Mouse (Mus musculus) left cerebral cortex, postnatal 14 days (tissue): ENCODE measurements at regions not wholly inside any gene's neighbourhood (a gene's known extent, or its start where the extent isn't known, plus 50 kb on each side); places are given as distances from the start of the nearest gene placed in this dataset.
A peak's percentile ranks its signal among the peaks of the same experiment; 100 is the strongest.

ENCODE experiments used
- DNase-seq, 2 experiments: peaks; one replicate each; pipeline ENCODE4 v3.0.0; 2021 to 2022; ENCODE audit warnings: low spot score in 2 of 2, mixed read lengths in 1 of 2
- intact Hi-C: fragments of 180-260 bp; cut with DNase I; formaldehyde crosslinking; loops from one replicate; pipeline ENCODE4 v1.15.1; 2025

DNA sequence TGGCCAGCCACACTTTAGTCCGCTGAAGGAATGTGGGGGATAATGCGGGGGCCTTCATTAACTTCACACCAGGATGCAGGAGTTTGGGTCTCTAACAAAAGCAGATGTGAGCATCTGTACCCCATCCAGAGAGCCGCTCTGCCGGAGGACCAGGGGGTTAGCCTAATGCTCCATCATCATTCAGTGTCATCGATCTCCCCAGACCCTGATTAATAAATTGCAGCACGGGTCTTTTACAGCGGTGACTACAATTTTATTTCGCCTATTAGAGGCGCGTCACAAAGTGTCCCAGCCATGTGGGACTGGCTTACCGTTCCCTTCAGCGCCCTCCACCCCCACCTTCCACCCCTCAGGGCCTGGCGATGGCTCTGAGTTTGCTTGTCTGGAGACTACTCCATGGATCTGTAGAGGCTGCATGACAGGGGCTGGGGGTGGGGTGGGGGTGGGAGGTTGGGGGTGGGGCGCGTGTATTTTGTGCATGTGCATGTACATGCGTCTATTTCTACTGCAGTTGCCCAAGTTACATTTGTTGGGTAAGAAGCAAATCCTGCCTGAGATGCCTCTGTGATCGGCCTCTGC, 1560.8 kb upstream of the Gulo start:
- intact Hi-C loops = no loop called here
- no peak for DNase-seq

DNA sequence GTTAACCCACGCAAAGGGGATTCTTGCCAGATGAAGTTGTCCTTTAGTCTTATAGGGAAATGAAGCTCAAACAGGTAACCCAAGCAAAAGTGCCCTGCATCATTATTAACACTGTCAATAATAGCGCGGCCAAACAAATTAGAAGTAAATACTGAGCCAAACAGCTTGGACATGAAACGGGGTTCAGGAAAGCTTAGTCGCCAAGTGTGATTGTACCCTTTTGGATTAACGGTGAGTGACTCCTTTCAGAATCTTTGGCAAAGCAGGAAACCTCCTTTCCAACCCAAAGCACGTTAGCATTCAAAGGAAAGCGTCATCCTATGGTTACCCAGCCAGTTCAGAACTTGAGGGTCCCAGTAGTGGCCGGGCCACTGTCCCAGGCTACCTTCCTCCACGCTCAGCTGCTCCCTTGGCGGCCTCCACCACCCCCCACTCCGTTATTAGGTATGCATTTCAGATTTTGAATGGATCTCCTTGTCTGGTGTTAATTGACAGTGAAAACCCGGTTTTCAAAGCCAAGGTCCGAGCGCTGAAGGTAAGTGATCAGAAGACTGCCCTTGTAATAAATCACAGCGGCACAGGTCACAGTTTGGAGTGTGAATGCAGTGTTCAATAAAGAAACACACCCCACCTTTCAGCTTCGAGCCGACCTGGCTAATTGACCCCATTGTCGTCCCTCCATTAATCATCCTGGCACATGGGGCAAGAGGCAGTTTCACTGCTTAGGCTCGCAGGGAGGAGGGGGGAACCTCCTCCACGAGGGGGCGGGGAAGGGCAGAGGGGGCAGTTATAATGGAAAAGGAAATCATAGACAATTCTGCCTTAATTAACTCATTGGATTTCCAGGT, 1560.1 kb upstream of the Gulo start:
- DNase-seq = no peak
- intact Hi-C loops = no loop called here

DNA sequence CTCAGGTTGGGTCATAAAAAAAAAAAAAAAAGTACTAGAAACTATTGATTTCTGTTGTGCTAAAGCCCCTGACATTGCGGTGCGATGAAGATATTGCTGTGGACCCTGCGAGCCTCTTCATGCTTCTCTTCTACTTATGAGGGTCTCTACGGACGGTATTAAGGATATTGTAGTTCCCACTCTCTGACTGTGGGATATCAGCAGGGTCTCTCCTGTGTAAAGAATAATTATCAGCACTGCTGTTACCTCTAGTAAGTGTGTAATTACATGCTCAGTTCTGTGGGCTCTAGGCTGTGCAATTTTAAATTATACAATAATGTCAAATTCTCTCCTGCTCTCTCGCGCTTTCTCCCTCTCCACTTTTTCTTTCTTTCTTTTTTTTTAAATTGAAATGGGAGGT, 1545.9 kb upstream of the Gulo start:
- DNase-seq = no peak
- intact Hi-C loops = no loop called here

DNA sequence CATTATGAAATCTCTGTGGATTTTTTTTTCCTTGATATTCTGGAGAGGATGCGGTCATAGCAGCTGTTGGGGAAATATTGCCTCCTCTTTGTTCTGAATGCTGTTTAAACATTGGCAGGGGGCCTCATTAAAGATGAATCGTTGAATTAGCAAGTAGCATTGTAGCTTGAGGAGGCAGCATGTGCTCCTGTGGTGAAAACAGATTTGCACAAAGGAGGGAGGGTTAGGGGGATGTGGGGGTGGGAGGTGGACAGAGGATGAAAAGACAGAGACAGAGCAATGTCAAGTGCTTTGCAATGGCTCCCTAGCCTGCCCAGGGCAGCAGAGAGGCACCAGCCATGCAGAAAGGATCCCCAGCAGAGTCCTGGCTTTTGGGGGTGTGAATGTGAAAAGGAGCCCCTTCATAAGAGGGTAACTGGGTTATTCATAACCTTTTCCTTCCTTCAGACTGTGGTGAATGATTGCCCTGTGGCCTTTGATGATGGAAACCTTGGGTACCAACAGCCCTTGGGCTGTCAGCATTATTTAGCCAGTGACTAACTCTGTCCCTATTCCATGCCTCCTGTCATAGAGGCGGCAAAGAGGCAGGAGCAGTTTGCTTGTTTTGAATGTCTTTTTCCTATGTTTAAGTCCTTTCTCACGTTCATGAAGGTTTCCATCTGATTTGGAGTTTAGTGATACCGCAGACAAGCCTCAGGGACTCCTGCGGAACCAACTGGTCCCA, 1541.6 kb upstream of the Gulo start:
- no peak for DNase-seq

DNA sequence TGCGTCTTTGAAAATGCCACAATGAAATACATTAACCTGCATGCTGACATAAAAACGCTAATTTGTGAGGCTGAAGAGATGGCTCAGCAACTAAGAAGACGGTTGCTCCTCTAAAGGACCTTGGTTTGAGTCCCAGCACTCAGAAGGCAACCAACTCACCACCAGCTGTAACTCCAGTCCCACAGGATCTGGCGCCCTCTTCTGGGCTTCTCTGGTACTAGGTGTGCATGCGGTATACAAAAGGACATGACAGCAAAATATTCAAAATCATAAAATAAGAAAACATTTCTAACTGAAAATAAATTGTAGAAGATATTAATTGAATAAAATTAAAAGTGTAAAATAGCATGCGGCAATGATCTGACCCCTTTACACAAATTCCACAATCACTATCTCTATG, 1539.7 kb upstream of the Gulo start:
- no peak for DNase-seq
- intact Hi-C loops = no loop called here

More for the DNA sequence above, 1541.6 kb upstream of the Gulo start:
- intact Hi-C loops = no loop called here

DNA sequence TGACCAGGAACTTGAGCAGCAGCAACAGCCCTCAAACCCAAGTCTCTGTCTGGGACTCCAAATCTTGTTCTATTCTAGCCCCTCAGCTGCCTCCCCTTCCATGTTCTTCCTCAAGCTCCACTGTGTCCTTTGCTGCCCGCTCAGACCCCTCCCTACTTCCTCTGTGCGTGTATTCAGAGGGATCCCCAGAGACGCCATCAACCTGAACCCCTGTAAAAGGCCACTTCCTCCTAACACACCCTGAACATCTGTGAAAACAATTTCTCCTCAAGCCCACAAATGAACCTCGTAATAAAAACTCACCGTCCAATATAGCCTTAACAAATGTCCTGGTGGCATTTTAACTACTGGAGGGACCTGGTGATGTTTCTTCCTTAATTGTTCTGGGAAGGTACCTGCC, 1536.0 kb upstream of the Gulo start:
- intact Hi-C loops = no loop called here
- no peak for DNase-seq

DNA sequence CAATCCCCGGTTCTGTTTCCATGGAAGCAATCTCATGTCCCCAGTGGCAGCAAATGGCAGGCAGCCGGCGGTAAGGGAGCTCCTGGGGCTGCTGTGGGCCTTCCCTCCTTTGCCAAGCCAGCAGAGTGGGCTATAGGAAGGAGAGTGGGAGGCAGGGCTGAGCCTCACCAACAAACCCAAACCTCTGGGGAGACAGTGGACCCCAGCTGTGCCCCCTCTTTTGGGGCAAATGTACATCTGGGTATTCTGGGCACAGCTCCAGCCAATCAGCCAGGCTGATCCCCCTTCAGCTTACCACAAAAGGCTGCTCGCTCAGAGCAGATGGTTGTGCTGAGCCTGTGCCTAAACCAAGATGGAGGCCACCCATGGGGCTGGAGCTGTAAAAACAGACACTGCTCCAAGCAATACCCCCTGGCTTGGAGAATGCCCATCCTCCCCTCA, 1532.3 kb upstream of the Gulo start:
- intact Hi-C loops = no loop called here
- DNase-seq = peak; percentile 7 to 49

DNA sequence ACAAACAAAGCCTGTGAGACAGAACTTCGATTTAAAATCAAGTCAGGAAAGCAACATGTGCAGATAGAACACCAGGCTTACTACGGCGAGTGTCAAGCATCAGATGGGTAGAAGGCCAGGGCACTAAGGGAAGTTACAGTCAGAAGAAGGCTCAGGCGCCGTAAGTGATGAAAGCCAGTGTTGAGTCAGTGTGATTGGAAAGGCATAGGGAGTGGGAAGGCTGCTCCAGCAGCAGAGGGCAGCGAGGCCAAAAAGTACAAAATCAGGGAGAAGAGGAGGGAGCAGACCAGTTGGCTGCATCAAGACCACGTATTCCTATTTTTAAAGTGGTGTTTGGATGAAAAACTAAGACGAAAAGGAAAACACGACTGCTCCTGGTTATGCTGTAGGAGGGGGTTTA, 1529.7 kb upstream of the Gulo start:
- no peak for DNase-seq
- intact Hi-C loops = no loop called here

DNA sequence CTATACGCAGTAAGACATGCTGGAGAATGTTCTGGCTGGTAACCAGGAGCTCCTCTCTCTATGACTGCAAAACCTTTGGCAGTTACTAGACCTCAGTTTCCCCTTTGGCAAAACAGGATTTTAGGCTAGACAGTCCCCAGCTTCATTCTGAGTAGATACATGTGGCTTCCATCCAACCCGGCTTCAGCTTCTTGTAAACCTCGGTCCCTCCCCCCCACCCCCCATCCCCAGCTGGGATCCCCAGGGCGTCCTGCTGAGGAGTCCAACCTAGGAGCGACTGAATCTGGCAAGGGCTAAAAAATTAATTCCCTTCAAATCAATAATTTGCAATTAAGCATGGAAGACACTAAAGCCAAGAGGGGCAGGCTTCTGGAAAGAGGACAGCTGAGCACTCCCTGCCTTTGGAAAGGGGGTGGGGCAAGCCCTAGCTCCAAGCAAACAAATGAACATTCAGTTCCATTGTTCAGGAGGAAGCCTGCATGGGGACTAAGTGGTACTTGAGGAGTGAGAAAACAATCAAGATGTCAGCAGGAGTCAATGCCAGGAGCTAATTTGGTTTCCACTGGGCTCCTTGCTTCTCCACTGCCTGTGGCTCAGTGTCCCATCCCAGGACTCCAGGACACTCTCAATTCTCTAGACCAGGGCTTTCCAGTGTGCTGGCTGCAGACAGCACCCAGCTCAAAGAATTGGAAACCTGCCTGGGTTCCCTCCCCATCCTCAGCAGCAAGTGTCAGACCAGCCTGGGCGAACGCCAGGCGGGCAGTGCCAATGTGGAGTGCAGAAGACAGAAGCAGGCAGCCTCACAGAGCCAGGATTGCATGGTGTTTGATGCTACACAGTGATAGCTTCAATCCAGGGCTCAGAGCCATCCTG, 1528.0 kb upstream of the Gulo start:
- intact Hi-C loops = no loop called here

DNA sequence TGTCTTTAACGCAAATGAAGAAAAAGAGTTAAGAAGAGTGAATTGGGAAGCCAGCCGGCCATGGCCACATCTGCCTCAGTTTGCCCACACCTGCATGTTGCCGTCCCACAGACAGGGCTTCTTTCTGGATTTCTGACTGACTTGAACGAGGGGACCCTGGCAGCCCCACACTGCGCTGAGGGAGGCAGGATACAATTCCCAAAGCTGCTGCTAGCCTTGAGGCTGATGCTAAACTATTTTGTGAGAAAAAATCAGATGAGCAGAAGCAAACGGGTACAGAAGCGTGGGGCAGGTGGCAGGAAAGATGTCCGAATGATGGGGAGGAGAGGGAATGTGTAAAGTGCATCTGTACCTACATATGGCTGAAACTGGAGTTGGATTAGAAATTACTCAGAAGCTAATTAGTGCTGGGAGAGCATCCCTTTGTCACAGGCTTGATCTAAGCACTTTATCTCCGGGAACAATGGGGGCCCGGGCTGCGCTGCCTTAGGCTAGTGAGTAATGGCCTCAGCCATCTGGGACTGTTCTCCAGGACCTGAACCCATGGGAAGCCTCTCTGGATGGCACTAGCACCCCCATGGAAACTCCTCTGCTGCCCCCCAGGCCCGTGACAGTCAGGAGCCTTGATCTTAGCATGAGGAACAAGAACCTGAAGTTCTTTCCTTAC, 1497.9 kb upstream of the Gulo start:
- no peak for DNase-seq
- intact Hi-C loops = no loop called here

More for the DNA sequence above, 1528.0 kb upstream of the Gulo start:
- DNase-seq = peak; percentile 64

DNA sequence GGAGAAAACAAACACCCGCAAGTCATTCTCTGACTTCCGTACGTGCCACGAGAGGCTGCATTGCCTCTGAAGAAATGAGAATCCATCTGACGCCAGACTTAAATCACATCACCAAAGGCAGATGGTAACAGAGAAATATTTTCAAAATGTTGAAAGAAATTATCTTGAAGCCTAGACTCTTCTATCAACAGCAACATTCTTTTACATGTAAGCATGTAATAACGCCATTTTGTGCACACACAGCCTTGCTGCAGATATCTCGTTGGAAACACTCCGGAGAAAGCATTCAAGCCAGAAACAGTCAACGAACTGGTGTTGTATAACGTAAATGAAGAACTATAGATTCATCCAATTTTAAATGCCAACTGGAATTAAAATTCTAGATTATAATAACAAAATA, 1483.1 kb upstream of the Gulo start:
- intact Hi-C loops = no loop called here
- DNase-seq = no peak

DNA sequence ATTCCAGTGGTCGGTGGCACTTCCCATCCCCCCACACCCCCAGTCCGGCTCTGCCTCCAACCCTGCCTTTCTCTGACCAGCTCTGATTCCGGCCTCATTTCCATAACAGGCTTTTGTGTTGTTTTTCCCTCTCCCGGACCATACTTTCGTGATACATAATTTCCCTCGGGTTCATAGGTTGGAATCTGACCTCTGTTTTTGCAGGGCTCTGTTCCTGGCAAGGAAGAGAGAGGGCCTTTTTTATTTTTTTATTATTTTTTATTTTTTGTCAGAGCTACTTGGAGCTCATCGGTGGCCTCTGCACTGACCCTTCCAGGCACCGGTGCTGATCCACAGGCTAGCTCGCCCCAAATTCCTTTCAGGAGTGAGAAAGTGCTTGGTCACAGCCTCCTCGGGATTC, 1477.7 kb upstream of the Gulo start:
- DNase-seq = no peak
- intact Hi-C loops = no loop called here

DNA sequence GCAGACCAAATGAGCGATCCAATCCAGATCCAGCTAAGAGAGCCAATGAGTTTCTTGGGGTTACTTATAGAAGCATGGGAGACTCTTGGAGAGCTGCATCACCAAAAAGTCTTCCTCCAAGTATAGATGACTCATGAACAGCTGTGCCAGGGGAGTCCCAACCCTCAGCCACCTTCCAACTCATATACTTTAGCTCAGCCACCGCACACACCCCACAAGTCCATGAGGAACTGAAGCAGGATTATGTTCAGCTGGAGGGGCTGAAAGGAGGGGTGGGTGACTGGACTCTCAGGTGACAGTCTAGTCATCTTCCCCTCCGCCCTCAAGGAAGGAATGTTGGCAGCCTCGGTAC, 1476.4 kb upstream of the Gulo start:
- intact Hi-C loops = no loop called here
- no peak for DNase-seq

DNA sequence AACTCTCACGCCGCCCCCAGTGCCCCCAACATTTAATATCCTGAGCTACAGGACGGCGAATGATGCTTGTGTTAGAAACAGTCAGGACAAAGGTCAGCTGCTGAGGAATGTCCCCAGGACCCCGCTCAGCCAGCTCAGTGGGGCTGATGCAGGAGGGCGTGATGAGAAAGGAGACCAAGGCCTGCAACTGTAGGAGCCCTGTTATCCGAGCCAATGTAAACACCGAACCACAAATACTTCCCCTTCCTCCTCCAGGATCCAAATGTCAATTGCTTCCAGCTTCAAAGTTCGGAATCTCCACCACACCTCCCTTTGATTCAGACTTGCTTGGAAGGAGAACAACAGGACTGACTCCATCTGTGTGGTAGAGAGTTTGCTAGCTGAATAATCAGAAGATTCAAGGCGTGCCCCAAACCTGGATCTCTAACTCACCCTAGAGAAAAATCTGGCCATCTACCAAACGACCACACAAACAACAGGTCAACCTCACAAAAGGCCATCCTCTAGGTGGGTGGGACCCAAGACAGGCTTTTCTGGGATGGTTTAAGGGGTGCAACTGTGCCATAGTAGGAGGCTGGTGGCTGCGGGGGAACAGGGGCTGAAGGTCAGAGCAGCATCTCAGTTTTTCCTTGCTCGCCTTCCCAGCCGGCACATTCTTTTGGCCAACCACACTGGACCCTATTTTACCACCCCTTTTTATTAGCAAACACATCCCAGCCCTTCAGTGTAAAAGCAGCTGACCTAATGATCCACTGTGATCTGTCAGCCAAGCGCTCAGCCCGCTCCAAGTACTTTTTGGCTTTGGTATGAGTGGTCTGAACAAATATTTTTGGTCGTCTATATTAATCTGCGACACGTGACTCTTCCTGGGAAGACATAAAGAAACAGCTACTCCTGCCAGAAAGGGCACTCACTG, 1475.8 kb upstream of the Gulo start:
- no peak for DNase-seq
- intact Hi-C loops = no loop called here
